Mouse (Mus musculus): Measurements from ENCODE around the gene Doc2a.

The Doc2a gene

GRCm38 (mm10) chr7:126823202-126823711 lies 24.0 kb upstream of the Doc2a start:
- no peak for DNase-seq (ENCODE audit: low spot score in 2 of 2)

- no peak for DNase-seq (ENCODE audit: low spot score in 2 of 2)
Observed at GRCm38 (mm10) chr7:126823940-126824339, 23.3 kb upstream of the Doc2a start.

GRCm38 (mm10) chr7:126825403-126825802 lies 21.8 kb upstream of the Doc2a start:
- DNase-seq (ENCODE audit: low spot score in 2 of 2), result no peak

- DNase-seq (ENCODE audit: low spot score in 2 of 2), result no peak
Observed at GRCm38 (mm10) chr7:126825952-126826351, 21.3 kb upstream of the Doc2a start.

GRCm38 (mm10) chr7:126831539-126831938 lies 15.7 kb upstream of the Doc2a start, which contains the start of gene 4930451I11Rik:
TSS of gene 4930451I11Rik (minus strand) at chr7:126831639.
- DNase-seq (ENCODE audit: low spot score in 2 of 2), result no peak

- DNase-seq (ENCODE audit: low spot score in 2 of 2), result peak; percentile 55 to 57
Observed at GRCm38 (mm10) chr7:126832036-126832598, 15.1 kb upstream of the Doc2a start.

- no peak for DNase-seq (ENCODE audit: low spot score in 2 of 2)
Observed at GRCm38 (mm10) chr7:126833294-126833693, 13.9 kb upstream of the Doc2a start.

- no peak for DNase-seq (ENCODE audit: low spot score in 2 of 2)
Observed at GRCm38 (mm10) chr7:126843276-126843675, 3.9 kb upstream of the Doc2a start.

- no peak for DNase-seq (ENCODE audit: low spot score in 2 of 2)
Observed at GRCm38 (mm10) chr7:126845516-126845915, 1.7 kb upstream of the Doc2a start.

- no peak for DNase-seq (ENCODE audit: low spot score in 2 of 2)
Observed at GRCm38 (mm10) chr7:126847421-126848398, 494 bp downstream of the Doc2a start.

- no peak for DNase-seq (ENCODE audit: low spot score in 2 of 2)
Observed at GRCm38 (mm10) chr7:126848794-126849193, 1.6 kb downstream of the Doc2a start.

- DNase-seq (ENCODE audit: low spot score in 2 of 2), result no peak
Observed at GRCm38 (mm10) chr7:126850161-126850560, 2.9 kb downstream of the Doc2a start.

GRCm38 (mm10) chr7:126851192-126851591 lies 4.0 kb downstream of the Doc2a start:
- DNase-seq (ENCODE audit: low spot score in 2 of 2), result no peak

- no peak for DNase-seq (ENCODE audit: low spot score in 2 of 2)
Observed at GRCm38 (mm10) chr7:126853454-126853853, 6.2 kb downstream of the Doc2a start.

- no peak for DNase-seq (ENCODE audit: low spot score in 2 of 2)
Observed at GRCm38 (mm10) chr7:126855641-126856040, 8.4 kb downstream of the Doc2a start.

GRCm38 (mm10) chr7:126856741-126857420 lies 9.7 kb downstream of the Doc2a start:
- no peak for DNase-seq (ENCODE audit: low spot score in 2 of 2)

- no peak for DNase-seq (ENCODE audit: low spot score in 2 of 2)
Observed at GRCm38 (mm10) chr7:126860987-126861386, 13.8 kb downstream of the Doc2a start.

GRCm38 (mm10) chr7:126861429-126862130 lies 14.4 kb downstream of the Doc2a start, which contains the start of gene Hirip3:
TSS of gene Hirip3 (plus strand) at chr7:126861972.
- DNase-seq (ENCODE audit: low spot score in 2 of 2), result peak; percentile 92 to 97

- peak; percentile 87 to 92 for DNase-seq (ENCODE audit: low spot score in 2 of 2)
Observed at GRCm38 (mm10) chr7:126862147-126862784, 15.1 kb downstream of the Doc2a start, which contains the start of gene Ino80e. TSS of gene Ino80e (minus strand) at chr7:126862377.

- DNase-seq (ENCODE audit: low spot score in 2 of 2), result no peak
Observed at GRCm38 (mm10) chr7:126863791-126864190, 16.6 kb downstream of the Doc2a start.

GRCm38 (mm10) chr7:126867534-126867933 lies 20.3 kb downstream of the Doc2a start:
- DNase-seq (ENCODE audit: low spot score in 2 of 2), result no peak
